Mouse (Mus musculus) lung, adult 2 months (tissue): ENCODE results near the gene Gse1.

Source experiments
- CTCF ChIP-seq: fragments of 200-500 bp; IDR thresholded peaks from 2 replicates; pipeline ENCODE4 v1.5.1; 2011; ENCODE audit warnings: mild to moderate bottlenecking, low read length, control low read depth; ENCODE audit not compliant: insufficient read depth
- POLR2A ChIP-seq: fragments of 200-500 bp; IDR thresholded peaks from 2 replicates; pipeline ENCODE4 v1.6.1; 2011; ENCODE audit warnings: low read depth, mild to moderate bottlenecking, control low read depth, low read length, borderline replicate concordance; ENCODE audit errors: extremely low read depth

GRCm38 (mm10) chr8:120610824-120611223 is 382.6 kb downstream of the Gse1 start:
- TF ChIP-seq POLR2A (no peak), CTCF (no peak)
